Mouse (Mus musculus) ES-Bruce4 (cell line): ENCODE measurements around the gene Ptges2.

Experiments used
- CTCF ChIP-seq: IDR thresholded peaks from one replicate; pipeline ENCODE4 v1.8.1; 2011; ENCODE audit warnings: low read depth, low read length
- EP300 ChIP-seq: IDR thresholded peaks from 2 replicates; pipeline ENCODE4 v1.6.1; 2011; ENCODE audit warnings: low read depth, low read length; ENCODE audit not compliant: insufficient read depth
- POLR2A ChIP-seq: IDR thresholded peaks from one replicate; pipeline ENCODE4 v1.8.1; 2011; ENCODE audit warnings: low read length; ENCODE audit not compliant: insufficient read depth

DNA sequence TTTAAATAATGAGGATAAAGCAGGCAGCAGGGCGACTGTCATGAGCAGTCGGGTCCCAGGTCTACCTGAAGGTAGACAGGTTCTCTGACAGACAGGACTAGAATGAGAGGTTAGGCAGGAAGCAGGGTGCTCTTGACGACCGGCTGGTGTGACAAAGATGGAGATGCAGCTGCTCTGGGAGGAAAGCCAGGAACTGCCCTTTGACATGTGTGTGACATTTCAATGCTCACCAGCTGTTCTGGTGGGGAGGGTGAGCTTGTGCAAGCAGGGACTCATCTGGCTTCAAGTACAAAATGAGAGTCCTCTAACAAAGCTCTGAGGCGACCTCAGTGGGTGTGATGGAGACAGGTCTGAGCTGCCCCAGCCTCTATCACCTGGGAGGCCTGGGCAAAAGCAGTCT, 18.2 kb downstream of the Ptges2 start:
- TF ChIP-seq CTCF (no peak), POLR2A (no peak), EP300 (no peak)
